Mouse (Mus musculus): ENCODE data around the gene Smarcd2.
"Not testable (repeated sequence)": the region's sequence is repeated elsewhere in the genome, so short reads cannot be mapped to it uniquely, and the experiment has no call there.

The Smarcd2 gene

GRCm38 (mm10) chr11:106249326-106249725, 23.4 kb downstream of the Smarcd2 start:
- no peak for DNase-seq (ENCODE audit: low read depth, low spot score)

GRCm38 (mm10) chr11:106246834-106247233, 25.9 kb downstream of the Smarcd2 start:
- no peak for DNase-seq (ENCODE audit: low read depth, low spot score)

GRCm38 (mm10) chr11:106233978-106234377, 38.8 kb downstream of the Smarcd2 start:
- not testable (repeated sequence) for DNase-seq (ENCODE audit: low read depth, low spot score)

- no peak for DNase-seq (ENCODE audit: low read depth, low spot score)
These were observed 52.2 kb downstream of the Smarcd2 start for GRCm38 (mm10) chr11:106220603-106221002.

- DNase-seq (ENCODE audit: low read depth, low spot score), result peak; percentile 92
These were observed 55.9 kb downstream of the Smarcd2 start, which contains the start of gene Ddx42 for GRCm38 (mm10) chr11:106216730-106217490. TSS of gene Ddx42 (plus strand) at chr11:106216926.

- DNase-seq (ENCODE audit: low read depth, low spot score), result peak; percentile 98
These were observed 56.6 kb downstream of the Smarcd2 start, which contains the start of gene Ccdc47 for GRCm38 (mm10) chr11:106215927-106216729. TSS of gene Ccdc47 (minus strand) at chr11:106216344.

- DNase-seq (ENCODE audit: low read depth, low spot score), result no peak
These were observed 57.3 kb downstream of the Smarcd2 start for GRCm38 (mm10) chr11:106215450-106215859.

- DNase-seq (ENCODE audit: low read depth, low spot score), result no peak
These were observed 57.9 kb downstream of the Smarcd2 start for GRCm38 (mm10) chr11:106214856-106215255.

Measured in embryo, embryonic 11.5 days (tissue).